In genomic region chr4:125728091-125728863, GRCm38 (mm10) we compare ENCODE assay signal across 14 mouse cellular contexts.
A peak's percentile ranks its signal among the peaks of the same experiment; 100 is the strongest.
DNase-seq lines count a peak whose midpoint lies in the region; ATAC-seq lines count a peak whose summit lies in the region.
"Had no signal": no experiment of that assay in that cellular context is flagged by ENCODE, and none has a peak within 500 bp of the region (broad histone marks: within the 10 kb centered on the region; RNA-seq: fewer than 3 reads in every experiment).

No protein-coding gene starts in this region.

- H3K9me3 ChIP-seq in kidney, embryonic 15.5 days (replicated peaks) = no peaks in the 10 kb centered on the region
- H3K9me3 ChIP-seq in limb, embryonic 11.5 days (ENCODE audit: control insufficient read depth, low read length) = no peaks in the 10 kb centered on the region
- no peaks in the 10 kb centered on the region for H3K9me3 ChIP-seq in neural tube, embryonic 13.5 days

- no peaks in the 10 kb centered on the region for H3K36me3 ChIP-seq in kidney, embryonic 15.5 days
- no peaks in the 10 kb centered on the region for H3K36me3 ChIP-seq in limb, embryonic 11.5 days (ENCODE audit: control insufficient read depth, insufficient read depth, low read length)
- H3K36me3 ChIP-seq in neural tube, embryonic 13.5 days = no peaks in the 10 kb centered on the region

- peaks cover 48% of the 10 kb centered on the region for H3K27me3 ChIP-seq in kidney, embryonic 15.5 days
- peaks cover 39% of the 10 kb centered on the region for H3K27me3 ChIP-seq in limb, embryonic 11.5 days (ENCODE audit: control insufficient read depth, insufficient read depth, low read length)
- peaks cover 49% of the 10 kb centered on the region for H3K27me3 ChIP-seq in neural tube, embryonic 13.5 days

- H3K4me3 ChIP-seq in kidney, embryonic 15.5 days (replicated peaks) = peak overlapping the region; percentile 23
- no peak overlapping the region for H3K4me3 ChIP-seq in limb, embryonic 11.5 days (ENCODE audit: low read depth, low read length)
- H3K4me3 ChIP-seq in neural tube, embryonic 13.5 days = peak overlapping the region; percentile 26
- H3K4me3 ChIP-seq: erythroblast, embryonic 14.5 days had no signal

- intact Hi-C loops in heart, postnatal 36 days (cut with DNase I) = no loop called here

- WGBS in kidney, embryonic 15.5 days = 7% methylated on average over 15 of the region's 15 CpGs
- WGBS in limb, embryonic 11.5 days = 7% methylated on average over 15 of the region's 15 CpGs
- WGBS in neural tube, embryonic 13.5 days = 7% methylated on average over 15 of the region's 15 CpGs

- H3K27ac ChIP-seq in kidney, embryonic 15.5 days = peak overlapping the region; percentile 37
- no peak overlapping the region for H3K27ac ChIP-seq in limb, embryonic 11.5 days (replicated peaks; ENCODE audit: low read depth, low read length)
- H3K27ac ChIP-seq in neural tube, embryonic 13.5 days (replicated peaks) = peak overlapping the region; percentile 83

- H3K9ac ChIP-seq in kidney, embryonic 15.5 days = no peak overlapping the region
- no peak overlapping the region for H3K9ac ChIP-seq in limb, embryonic 11.5 days (ENCODE audit: low read length)
- peak overlapping the region; percentile 66 for H3K9ac ChIP-seq in neural tube, embryonic 13.5 days

- no peak for DNase-seq in kidney, postnatal 10 days
- DNase-seq in embryo, embryonic 11 days = peak; percentile 22
- DNase-seq in limb, embryonic 11.5 days (ENCODE audit: low spot score) = peak; percentile 34
- DNase-seq in spleen, postnatal 14 days (ENCODE audit: low spot score in 2 of 2) = no peak
- DNase-seq in left cerebral cortex, adult 11 months (ENCODE audit: low spot score) = no peak
- no peak for DNase-seq in heart, postnatal 36 days
- DNase-seq: cerebellum, adult 9-11 months; heart, postnatal 4 days; kidney, postnatal 36 days; lung, adult 2 months had no signal

- peak overlapping the region; percentile 54 for H3K4me2 ChIP-seq in kidney, embryonic 15.5 days
- no peak overlapping the region for H3K4me2 ChIP-seq in limb, embryonic 11.5 days (ENCODE audit: low read depth, severe bottlenecking)
- H3K4me2 ChIP-seq in neural tube, embryonic 13.5 days = peak overlapping the region; percentile 53

- H3K4me1 ChIP-seq in kidney, embryonic 15.5 days = peaks cover 26% of the 10 kb centered on the region
- H3K4me1 ChIP-seq in limb, embryonic 11.5 days (ENCODE audit: control insufficient read depth, insufficient read depth, low read length) = peaks cover 27% of the 10 kb centered on the region
- peaks cover 41% of the 10 kb centered on the region for H3K4me1 ChIP-seq in neural tube, embryonic 13.5 days (replicated peaks)

- ATAC-seq in kidney, embryonic 15.5 days (replicated peaks; ENCODE audit: low FRiP score) = no peak
- ATAC-seq in limb, embryonic 11.5 days (ENCODE audit: insufficient number of reproducible peaks, low FRiP score, low TSS enrichment, low read depth) = no peak
- ATAC-seq in neural tube, embryonic 13.5 days (ENCODE audit: low read depth) = no peak
- ATAC-seq: CD4-positive, CD25-positive, alpha-beta regulatory T cell, adult 4 months had no signal

Comparison
In these comparisons a context has a peak if more than half of its experiments do, and no peak if none do; other contexts are left out.
1. DNase-seq: peak in embryo, embryonic 11 days (single experiment) and limb, embryonic 11.5 days (single experiment); none in kidney, postnatal 10 days (single experiment), spleen, postnatal 14 days (0 of 2), left cerebral cortex, adult 11 months (single experiment) and heart, postnatal 36 days (0 of 2).